Mouse (Mus musculus): ENCODE results near the gene Gpr15.

GRCm38 (mm10) chr16:58701779-58702178 is 17.1 kb downstream of the Gpr15 start:
- TF ChIP-seq CTCF (IDR thresholded peaks at IDR 0.05; ENCODE audit: insufficient read depth, low read length) (no peak), POLR2A (IDR thresholded peaks at IDR 0.05; ENCODE audit: borderline replicate concordance, extremely low read depth, low read depth, low read length) (no peak)
